Mouse (Mus musculus) left cerebral cortex, adult 6 months (tissue): Measurements from ENCODE around the gene S100a14. TPM values are rescaled to one million over a fixed set of nuclear protein-coding genes. Genes with fewer than 3 reads are reported as not detected.

Source experiments
- long read RNA-seq, 2 experiments: library from polyadenylated mRNA; unstranded; transcript quantifications; one replicate each; pipeline ENCODE4 v2.0.0; 2019 to 2020
- polyA plus RNA-seq: library from polyadenylated mRNA; unstranded; fragments of <200 nt; fragmentation: Nextera tagmentation; gene quantifications from 2 replicates; pipeline ENCODE4 v1.2.3, GENCODE M21; 2021

Gene S100a14
- not detected in 2 replicates for polyA plus RNA-seq
- long read RNA-seq, experiment 1: 0 reads
- long read RNA-seq, experiment 2: 0 reads

DNA sequence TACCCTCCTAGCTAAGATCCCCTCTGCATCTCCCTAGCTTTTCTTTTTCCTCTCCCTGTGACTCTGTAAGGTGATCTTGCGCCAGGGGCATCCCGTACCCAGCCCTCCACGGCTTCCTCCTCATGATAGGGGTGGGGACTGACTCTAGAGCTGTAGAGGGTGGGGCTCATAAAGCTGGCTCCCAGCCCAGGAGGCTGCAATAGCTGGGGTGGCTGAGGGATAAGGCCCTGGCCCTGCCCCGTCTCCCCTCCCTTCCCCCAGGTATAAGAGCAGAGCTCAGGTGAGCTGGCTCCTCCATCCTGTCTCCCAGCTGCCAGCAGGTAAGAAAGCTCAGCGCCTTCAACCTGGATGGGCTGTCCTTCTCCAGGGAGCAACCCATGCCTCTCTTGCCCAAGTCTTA, at the start of gene S100a14:
S100a14 (plus strand) TSS at position 277 of the 400 bp plus-strand sequence.

DNA sequence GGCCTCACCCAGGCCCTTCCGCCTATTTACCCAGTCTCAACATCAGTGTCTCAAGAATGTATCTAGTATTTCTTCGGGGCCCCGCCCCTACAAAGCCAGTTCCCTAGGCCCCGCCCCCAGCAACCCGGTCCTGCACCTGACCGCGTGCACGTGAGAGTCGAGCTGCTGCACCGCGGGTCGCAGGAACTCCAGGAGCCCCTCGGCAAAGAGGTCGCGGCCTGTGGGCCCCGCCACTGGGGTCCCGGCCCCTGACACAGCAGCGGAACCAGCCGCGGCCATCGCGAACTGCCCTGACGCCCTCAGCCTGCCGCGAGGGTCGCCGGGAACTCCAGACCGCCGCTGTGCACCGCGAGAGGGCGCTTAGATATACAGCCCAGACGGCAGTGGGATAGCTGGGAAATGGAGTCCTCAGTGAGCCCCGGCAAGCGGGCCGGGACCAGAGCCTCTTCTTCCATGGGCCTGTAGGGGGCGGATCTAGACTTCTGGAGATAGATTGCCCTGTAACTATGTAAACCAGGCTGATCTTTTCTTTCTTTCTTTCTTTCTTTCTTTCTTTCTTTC, 35.9 kb upstream of the S100a14 start, which contains the start of gene Snapin:
Snapin (minus strand) TSS at position 338 of the 561 bp plus-strand sequence.

DNA sequence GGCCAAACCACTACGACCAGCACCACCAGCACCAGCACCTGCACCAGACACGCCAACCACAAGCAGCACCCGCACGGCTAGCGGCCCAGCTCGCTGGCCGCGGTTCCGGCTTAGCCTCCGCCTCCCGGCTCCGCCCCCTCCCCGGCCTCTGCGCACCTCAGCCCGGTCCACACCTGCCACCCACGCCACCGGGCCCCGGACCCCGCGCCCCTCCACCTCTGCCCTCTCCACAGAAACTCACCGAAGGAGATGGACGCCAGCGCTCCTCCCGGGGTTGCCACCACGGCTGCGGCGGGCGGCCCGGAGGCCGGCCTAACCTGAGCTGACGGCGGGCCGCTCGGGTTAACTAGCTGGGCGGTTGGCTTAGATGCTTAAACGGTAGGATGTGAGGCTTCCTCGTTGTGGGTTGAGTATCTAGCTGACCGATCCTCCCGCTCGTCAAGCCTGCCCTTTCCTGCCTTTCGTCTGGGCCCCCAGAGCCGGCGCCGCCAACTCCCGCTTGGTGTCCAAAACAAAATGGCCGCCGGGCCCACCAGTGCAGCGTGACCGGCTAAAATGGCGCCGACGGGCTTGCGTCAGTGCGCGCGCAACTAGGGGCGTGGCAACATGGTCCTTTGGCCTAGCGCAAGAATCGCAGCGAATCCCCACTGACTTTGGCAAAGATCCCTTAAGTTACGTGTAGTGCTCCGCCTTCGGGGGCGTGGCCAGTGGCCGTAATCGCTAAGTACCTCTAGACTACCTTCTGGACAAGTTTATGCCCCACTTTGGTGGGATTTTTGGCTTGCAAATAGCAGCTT, 17.5 kb upstream of the S100a14 start, which contains the start of gene Chtop:
Chtop (minus strand) TSS at position 549 of the 797 bp plus-strand sequence.

DNA sequence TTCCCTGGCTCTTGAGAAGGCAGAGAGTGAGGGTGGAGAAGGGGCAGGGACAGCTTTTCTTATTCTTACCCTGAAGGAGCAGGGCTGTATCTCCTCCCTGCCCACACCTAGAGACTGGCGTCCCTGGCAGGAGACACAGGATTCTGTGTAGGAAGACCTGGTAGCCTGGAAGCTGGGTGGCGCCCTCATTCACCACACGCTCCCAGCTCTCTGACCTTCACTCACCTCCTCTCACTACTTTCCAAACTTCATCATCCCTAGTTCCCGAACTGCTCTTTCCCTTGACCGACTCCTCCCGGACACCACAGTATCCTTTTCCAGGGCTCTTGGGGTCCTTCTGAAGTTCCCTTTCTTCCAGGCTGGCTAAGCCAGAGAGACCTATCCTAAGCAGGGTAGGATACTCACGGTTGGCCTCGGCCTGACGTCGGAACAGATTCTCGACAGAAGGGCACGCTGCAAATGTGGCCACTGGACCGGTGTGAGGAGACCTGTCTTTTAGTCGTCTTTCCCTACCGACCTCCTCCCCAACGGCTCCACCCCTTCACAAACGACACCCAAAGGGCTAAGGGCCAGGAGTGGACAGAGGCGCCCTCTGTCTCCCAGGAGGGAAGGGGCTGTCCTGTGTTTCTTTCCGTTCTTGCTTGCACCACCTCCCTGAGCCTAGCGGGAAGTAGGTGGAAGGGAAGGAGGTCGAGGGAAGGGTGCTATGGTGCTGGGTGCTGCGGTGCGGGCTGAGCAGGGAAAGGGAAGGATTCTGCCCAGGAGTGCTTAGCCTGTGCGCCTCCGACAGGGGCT, 12.7 kb upstream of the S100a14 start, which contains the start of the genes S100a1 and S100a13:
S100a1 (minus strand) TSS at position 597 of the 795 bp plus-strand sequence.
S100a13 (plus strand) TSS at position 640 of the 795 bp plus-strand sequence.

DNA sequence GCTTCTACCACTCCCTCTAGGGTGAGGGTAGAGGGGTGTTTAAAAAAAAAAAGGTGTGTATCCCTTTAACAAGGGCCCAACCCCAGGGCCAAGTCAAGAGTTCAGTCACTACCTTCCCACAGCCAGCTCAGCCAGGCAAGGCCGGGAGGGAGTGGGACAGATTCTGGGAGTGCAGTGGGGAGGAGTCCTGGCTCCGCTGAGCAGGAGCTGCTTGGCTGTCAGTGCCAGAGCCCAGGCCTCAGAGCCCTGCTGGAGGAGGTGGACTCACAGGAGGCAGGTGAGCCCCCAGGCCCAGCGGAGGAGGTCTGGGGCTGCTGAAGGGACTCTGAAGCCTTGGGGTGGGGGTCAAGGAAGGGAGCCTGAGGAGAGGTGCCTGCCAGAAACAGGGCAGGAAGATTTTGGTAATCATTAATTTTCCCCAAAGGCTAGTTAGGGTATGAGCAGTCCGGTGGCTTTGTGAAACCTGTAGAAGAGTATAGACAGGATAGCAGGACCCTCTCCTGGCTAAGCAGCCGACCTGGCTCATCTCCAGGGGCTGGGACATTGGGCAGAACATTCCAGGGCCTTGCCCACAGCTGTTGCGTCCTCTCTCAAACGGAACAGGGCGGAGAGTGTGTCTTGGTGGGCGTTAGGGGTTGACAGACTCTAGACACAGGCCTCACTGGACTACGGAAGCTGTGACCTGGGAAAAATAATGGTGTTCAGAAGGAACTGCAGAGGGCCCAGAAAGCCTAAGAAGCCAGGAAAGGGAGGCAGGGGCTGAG, 10.7 kb downstream of the S100a14 start, which contains the start of gene S100a16:
S100a16 (plus strand) TSS at position 114 of the 764 bp plus-strand sequence.

DNA sequence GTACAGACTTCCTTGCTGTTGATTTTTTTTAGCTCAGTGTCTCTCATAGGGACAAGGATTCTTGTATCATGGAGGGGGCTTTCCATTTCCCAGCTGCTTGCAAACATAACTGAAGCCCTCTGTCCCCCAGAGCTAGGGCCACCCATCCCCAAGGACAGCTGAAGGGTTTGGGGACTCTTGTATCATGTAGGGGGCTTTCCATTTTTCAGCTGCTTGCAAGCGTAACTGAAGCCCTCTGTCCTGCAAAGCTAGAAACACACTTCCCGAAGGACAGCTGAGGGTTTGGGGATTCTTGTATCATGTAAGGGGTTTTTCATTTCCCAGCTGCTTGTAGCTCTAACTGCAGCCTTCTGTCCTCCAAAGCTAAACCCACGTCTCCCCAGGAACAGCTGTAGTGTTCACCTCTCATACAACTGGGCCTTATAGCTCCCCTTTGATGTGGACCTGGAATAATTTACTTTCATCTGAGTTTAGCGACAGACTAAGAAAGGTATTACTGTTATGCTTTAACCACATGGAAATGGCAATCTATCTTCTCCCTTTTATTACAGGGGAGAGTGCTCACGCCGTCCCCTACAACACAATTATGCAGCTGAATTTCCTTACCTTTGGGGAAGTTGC, 33.5 kb downstream of the S100a14 start, which contains the start of gene S100a3:
S100a3 (plus strand) TSS at position 571 of the 621 bp plus-strand sequence.

Other genes with a start within 250 kb of the S100a14 start
- 9.9 and 10.3 TPM in 2 replicates for gene Gatad2b, start 233.7 kb upstream of the S100a14 start, polyA plus RNA-seq
- 2.0 TPM in 2 replicates for gene Slc27a3, start 136.9 kb upstream of the S100a14 start, polyA plus RNA-seq
- gene Ints3, start 93.2 kb upstream of the S100a14 start, polyA plus RNA-seq: 10.8 and 12.5 TPM in 2 replicates
- gene Npr1, start 61.0 kb upstream of the S100a14 start, polyA plus RNA-seq: 0.73 and 0.85 TPM in 2 replicates
- 69.5 and 88.4 TPM in 2 replicates for gene Ilf2, start 50.7 kb upstream of the S100a14 start, polyA plus RNA-seq
- gene Snapin, start 35.8 kb upstream of the S100a14 start, polyA plus RNA-seq: 82.3 and 99.2 TPM in 2 replicates
- gene Chtop, start 17.4 kb upstream of the S100a14 start, polyA plus RNA-seq: 96.5 and 106 TPM in 2 replicates
- gene S100a1, start 12.5 kb upstream of the S100a14 start, polyA plus RNA-seq: 326 TPM in 2 replicates
- 149 and 180 TPM in 2 replicates for gene S100a13, start 12.4 kb upstream of the S100a14 start, polyA plus RNA-seq
- gene S100a16, start 10.4 kb downstream of the S100a14 start, polyA plus RNA-seq: 168 and 195 TPM in 2 replicates
- gene S100a3, start 33.7 kb downstream of the S100a14 start, polyA plus RNA-seq: 2.1 and 3.0 TPM in 2 replicates
- not detected in 2 replicates for gene S100a2, start 63.4 kb downstream of the S100a14 start, polyA plus RNA-seq
- not detected in 2 replicates for gene Gm42674, start 75.0 kb downstream of the S100a14 start, polyA plus RNA-seq
- 4.3 and 6.4 TPM in 2 replicates for gene S100a4, start 76.9 kb downstream of the S100a14 start, polyA plus RNA-seq
- gene S100a5, start 81.7 kb downstream of the S100a14 start, polyA plus RNA-seq: 0.60 TPM in 1 of 2 replicates, not detected in the other
- gene S100a6, start 86.0 kb downstream of the S100a14 start, polyA plus RNA-seq: 92.6 and 97.3 TPM in 2 replicates
- gene S100a7a, start 127.2 kb downstream of the S100a14 start, polyA plus RNA-seq: 0.16 and 0.31 TPM in 2 replicates
- gene S100a8, start 142.1 kb downstream of the S100a14 start, polyA plus RNA-seq: 1.4 and 2.0 TPM in 2 replicates
- gene S100a9, start 168.9 kb downstream of the S100a14 start, polyA plus RNA-seq: 0.77 TPM in 1 of 2 replicates, not detected in the other
- not detected in 2 replicates for gene Pglyrp4, start 200.1 kb downstream of the S100a14 start, polyA plus RNA-seq